Mouse (Mus musculus): ENCODE results near the gene Atp2b1. TPM values are rescaled to one million over a fixed set of nuclear protein-coding genes. Genes with fewer than 3 reads are reported as not detected.
A peak's percentile ranks its signal among the peaks of the same experiment; 100 is the strongest.

Gene Atp2b1
- total and polyA plus RNA-seq, 3 experiments: 18.5 to 160 (median 65.1) TPM

- no peaks in the 10 kb centered on the region for H3K36me3 ChIP-seq (replicated peaks)
- H3K4me1 ChIP-seq (ENCODE audit: insufficient read depth, low read depth, low read length): peaks cover 36% of the 10 kb centered on the region
- H3K4me3 ChIP-seq (ENCODE audit: low read depth, low read length): no peak overlapping the region
- no peak for DNase-seq (ENCODE audit: low spot score)
- ATAC-seq (ENCODE audit: extremely low read depth, insufficient number of reproducible peaks, low FRiP score, poor library complexity, severe bottlenecking): peak; percentile 92
- H3K9me3 ChIP-seq (replicated peaks): no peaks in the 10 kb centered on the region
- TF ChIP-seq GATA2 (IDR thresholded peaks at IDR 0.05; ENCODE audit: borderline replicate concordance, low read depth, low read length) (no peak), TAL1 (conservative IDR thresholded peaks at IDR 0.05; ENCODE audit: low read depth, low read length) (no peak), CTCF (IDR thresholded peaks at IDR 0.05; ENCODE audit: low read depth, low read length) (no peak), POLR2AphosphoS5 (IDR thresholded peaks at IDR 0.05; ENCODE audit: insufficient replicate concordance, low read depth, low read length) (no peak), GATA1 (IDR thresholded peaks at IDR 0.05; ENCODE audit: borderline replicate concordance, low read length) (no peak)
- H3K27me3 ChIP-seq (ENCODE audit: insufficient read depth, low read length): no peaks in the 10 kb centered on the region
Observed at GRCm38 (mm10) chr10:98880057-98880456, 34.1 kb upstream of the Atp2b1 start.

GRCm38 (mm10) chr10:98880711-98881110, 33.5 kb upstream of the Atp2b1 start:
- Histone ChIP-seq H3K4me3 (ENCODE audit: low read depth, low read length) (no peak overlapping the region), H3K36me3 (replicated peaks) (no peaks in the 10 kb centered on the region), H3K27me3 (ENCODE audit: insufficient read depth, low read length) (no peaks in the 10 kb centered on the region), H3K4me1 (ENCODE audit: insufficient read depth, low read depth, low read length) (peaks cover 37% of the 10 kb centered on the region), H3K9me3 (replicated peaks) (no peaks in the 10 kb centered on the region)
- DNase-seq (ENCODE audit: low spot score): no peak
- ATAC-seq (ENCODE audit: extremely low read depth, insufficient number of reproducible peaks, low FRiP score, poor library complexity, severe bottlenecking): no peak
- TF ChIP-seq GATA1 (IDR thresholded peaks at IDR 0.05; ENCODE audit: borderline replicate concordance, low read length): no peak
- no peak for TF ChIP-seq TAL1 (conservative IDR thresholded peaks at IDR 0.05; ENCODE audit: low read depth, low read length)
- TF ChIP-seq GATA2 (IDR thresholded peaks at IDR 0.05; ENCODE audit: borderline replicate concordance, low read depth, low read length): no peak
- no peak for TF ChIP-seq POLR2AphosphoS5 (IDR thresholded peaks at IDR 0.05; ENCODE audit: insufficient replicate concordance, low read depth, low read length)
- no peak for TF ChIP-seq CTCF (IDR thresholded peaks at IDR 0.05; ENCODE audit: low read depth, low read length)

- DNase-seq (ENCODE audit: low spot score): no peak
- no peak overlapping the region for H3K4me3 ChIP-seq (ENCODE audit: low read depth, low read length)
- no peaks in the 10 kb centered on the region for H3K9me3 ChIP-seq (replicated peaks)
- peaks cover 37% of the 10 kb centered on the region for H3K4me1 ChIP-seq (ENCODE audit: insufficient read depth, low read depth, low read length)
- no peak for ATAC-seq (ENCODE audit: extremely low read depth, insufficient number of reproducible peaks, low FRiP score, poor library complexity, severe bottlenecking)
- no peak for TF ChIP-seq GATA1 (IDR thresholded peaks at IDR 0.05; ENCODE audit: borderline replicate concordance, low read length)
- TF ChIP-seq POLR2AphosphoS5 (IDR thresholded peaks at IDR 0.05; ENCODE audit: insufficient replicate concordance, low read depth, low read length): no peak
- TF ChIP-seq CTCF (IDR thresholded peaks at IDR 0.05; ENCODE audit: low read depth, low read length): no peak
- TF ChIP-seq GATA2 (IDR thresholded peaks at IDR 0.05; ENCODE audit: borderline replicate concordance, low read depth, low read length): no peak
- TF ChIP-seq TAL1 (conservative IDR thresholded peaks at IDR 0.05; ENCODE audit: low read depth, low read length): no peak
- no peaks in the 10 kb centered on the region for H3K36me3 ChIP-seq (replicated peaks)
- no peaks in the 10 kb centered on the region for H3K27me3 ChIP-seq (ENCODE audit: insufficient read depth, low read length)
Observed at GRCm38 (mm10) chr10:98881492-98881891, 32.7 kb upstream of the Atp2b1 start.

GRCm38 (mm10) chr10:98882587-98882986, 31.6 kb upstream of the Atp2b1 start:
- no peak overlapping the region for H3K4me3 ChIP-seq (ENCODE audit: low read depth, low read length)
- no peaks in the 10 kb centered on the region for H3K9me3 ChIP-seq (replicated peaks)
- H3K27me3 ChIP-seq (ENCODE audit: insufficient read depth, low read length): no peaks in the 10 kb centered on the region
- DNase-seq (ENCODE audit: low spot score) (no peak), ATAC-seq (ENCODE audit: extremely low read depth, insufficient number of reproducible peaks, low FRiP score, poor library complexity, severe bottlenecking) (no peak)
- H3K36me3 ChIP-seq (replicated peaks): no peaks in the 10 kb centered on the region
- peaks cover 32% of the 10 kb centered on the region for H3K4me1 ChIP-seq (ENCODE audit: insufficient read depth, low read depth, low read length)
- no peak for TF ChIP-seq TAL1 (conservative IDR thresholded peaks at IDR 0.05; ENCODE audit: low read depth, low read length)
- TF ChIP-seq GATA2 (IDR thresholded peaks at IDR 0.05; ENCODE audit: borderline replicate concordance, low read depth, low read length): no peak
- no peak for TF ChIP-seq GATA1 (IDR thresholded peaks at IDR 0.05; ENCODE audit: borderline replicate concordance, low read length)
- TF ChIP-seq POLR2AphosphoS5 (IDR thresholded peaks at IDR 0.05; ENCODE audit: insufficient replicate concordance, low read depth, low read length): no peak

GRCm38 (mm10) chr10:98884445-98884844, 29.8 kb upstream of the Atp2b1 start:
- TF ChIP-seq GATA1 (IDR thresholded peaks at IDR 0.05; ENCODE audit: borderline replicate concordance, low read length): no peak
- TF ChIP-seq TAL1 (conservative IDR thresholded peaks at IDR 0.05; ENCODE audit: low read depth, low read length): no peak
- no peak for TF ChIP-seq GATA2 (IDR thresholded peaks at IDR 0.05; ENCODE audit: borderline replicate concordance, low read depth, low read length)
- TF ChIP-seq CTCF (IDR thresholded peaks at IDR 0.05; ENCODE audit: low read depth, low read length): no peak
- TF ChIP-seq POLR2AphosphoS5 (IDR thresholded peaks at IDR 0.05; ENCODE audit: insufficient replicate concordance, low read depth, low read length): no peak
- peaks cover 21% of the 10 kb centered on the region for H3K4me1 ChIP-seq (ENCODE audit: insufficient read depth, low read depth, low read length)
- no peak for ATAC-seq (ENCODE audit: extremely low read depth, insufficient number of reproducible peaks, low FRiP score, poor library complexity, severe bottlenecking)

GRCm38 (mm10) chr10:98886770-98887271, 27.4 kb upstream of the Atp2b1 start:
- Histone ChIP-seq H3K36me3 (replicated peaks) (no peaks in the 10 kb centered on the region), H3K4me1 (ENCODE audit: insufficient read depth, low read depth, low read length) (peaks cover 5% of the 10 kb centered on the region; the same call in 1 of the 2 replicates), H3K27me3 (ENCODE audit: insufficient read depth, low read length) (no peaks in the 10 kb centered on the region), H3K9me3 (replicated peaks) (peaks cover 3% of the 10 kb centered on the region; the same call in 1 of the 2 replicates), H3K4me3 (ENCODE audit: low read depth, low read length) (no peak overlapping the region)
- TF ChIP-seq POLR2AphosphoS5 (IDR thresholded peaks at IDR 0.05; ENCODE audit: insufficient replicate concordance, low read depth, low read length) (no peak), GATA2 (IDR thresholded peaks at IDR 0.05; ENCODE audit: borderline replicate concordance, low read depth, low read length) (no peak), TAL1 (conservative IDR thresholded peaks at IDR 0.05; ENCODE audit: low read depth, low read length) (no peak), CTCF (IDR thresholded peaks at IDR 0.05; ENCODE audit: low read depth, low read length) (no peak), GATA1 (IDR thresholded peaks at IDR 0.05; ENCODE audit: borderline replicate concordance, low read length) (no peak)
- no peak for ATAC-seq (ENCODE audit: extremely low read depth, insufficient number of reproducible peaks, low FRiP score, poor library complexity, severe bottlenecking)
- no peak for DNase-seq (ENCODE audit: low spot score)

More at GRCm38 (mm10) chr10:98884445-98884844, 29.8 kb upstream of the Atp2b1 start:
- Histone ChIP-seq H3K36me3 (replicated peaks) (no peaks in the 10 kb centered on the region), H3K27me3 (ENCODE audit: insufficient read depth, low read length) (no peaks in the 10 kb centered on the region), H3K9me3 (replicated peaks) (no peaks in the 10 kb centered on the region), H3K4me3 (ENCODE audit: low read depth, low read length) (no peak overlapping the region)
- DNase-seq (ENCODE audit: low spot score): no peak
